Mouse (Mus musculus): Measurements from ENCODE around the gene Nectin2. TPM values are rescaled to one million over a fixed set of nuclear protein-coding genes. Genes with fewer than 3 reads are reported as not detected.

Nectin2 gene
- polyA plus RNA-seq, 1 experiment from 2014 or later = 106 TPM

GRCm38 (mm10) chr7:19762283-19762682, 12.0 kb upstream of the Nectin2 start:
- Histone ChIP-seq H3K27me3 (ENCODE audit: control insufficient read depth, insufficient read depth, low read length) (no peaks in the 10 kb centered on the region), H3K27ac (ENCODE audit: low read length) (no peak overlapping the region), H3K9me3 (ENCODE audit: control insufficient read depth, low read depth, low read length) (no peaks in the 10 kb centered on the region), H3K9ac (replicated peaks; ENCODE audit: low read depth, low read length) (no peak overlapping the region), H3K4me3 (ENCODE audit: low read depth, low read length) (no peak overlapping the region), H3K4me1 (ENCODE audit: control insufficient read depth, insufficient read depth, low read length) (peaks cover 5% of the 10 kb centered on the region; the same call in 1 of the 2 replicates), H3K4me2 (replicated peaks; ENCODE audit: low read depth, low read length) (no peak overlapping the region), H3K36me3 (ENCODE audit: control insufficient read depth, insufficient read depth, low read length) (peaks cover 27% of the 10 kb centered on the region)
- 50% methylated on average over 11 of the region's 11 CpGs for WGBS
- ATAC-seq (ENCODE audit: insufficient number of reproducible peaks, insufficient read depth, low FRiP score, low read depth) = no peak

GRCm38 (mm10) chr7:19760021-19760420, 9.7 kb upstream of the Nectin2 start:
- no peak for ATAC-seq (ENCODE audit: insufficient number of reproducible peaks, insufficient read depth, low FRiP score, low read depth)
- H3K36me3 ChIP-seq (ENCODE audit: control insufficient read depth, insufficient read depth, low read length) = peaks cover 17% of the 10 kb centered on the region

DNA sequence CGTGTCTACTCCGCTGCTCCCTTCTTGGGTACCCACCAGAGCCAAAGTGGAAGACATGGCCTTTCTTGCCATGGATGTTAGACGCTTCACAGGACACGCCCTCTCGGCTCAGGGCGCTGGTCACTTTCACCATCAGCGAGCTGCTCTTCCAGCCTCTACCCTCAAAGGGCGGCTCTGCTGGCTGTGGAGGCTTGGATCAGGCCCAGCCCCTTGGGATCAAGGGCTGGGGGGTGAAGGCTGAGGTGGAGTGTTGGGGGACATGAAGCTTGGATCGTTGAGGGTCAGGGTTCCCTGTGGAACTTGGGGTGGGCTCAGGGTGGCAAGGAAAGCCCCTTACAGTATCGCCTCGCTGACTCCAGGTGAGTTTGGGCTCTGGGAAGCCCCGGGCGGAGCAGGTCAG, 8.3 kb upstream of the Nectin2 start:
- Histone ChIP-seq H3K4me3 (ENCODE audit: low read depth, low read length) (no peak overlapping the region), H3K9me3 (ENCODE audit: control insufficient read depth, low read depth, low read length) (no peaks in the 10 kb centered on the region), H3K4me2 (replicated peaks; ENCODE audit: low read depth, low read length) (no peak overlapping the region), H3K9ac (replicated peaks; ENCODE audit: low read depth, low read length) (no peak overlapping the region), H3K27me3 (ENCODE audit: control insufficient read depth, insufficient read depth, low read length) (no peaks in the 10 kb centered on the region), H3K27ac (ENCODE audit: low read length) (no peak overlapping the region), H3K36me3 (ENCODE audit: control insufficient read depth, insufficient read depth, low read length) (peaks cover 8% of the 10 kb centered on the region), H3K4me1 (ENCODE audit: control insufficient read depth, insufficient read depth, low read length) (peaks cover 12% of the 10 kb centered on the region; the same call in 1 of the 2 replicates)
- ATAC-seq (ENCODE audit: insufficient number of reproducible peaks, insufficient read depth, low FRiP score, low read depth) = no peak
- WGBS = 91% methylated on average over 13 of the region's 13 CpGs

More at GRCm38 (mm10) chr7:19760021-19760420, 9.7 kb upstream of the Nectin2 start:
- Histone ChIP-seq H3K27ac (ENCODE audit: low read length) (no peak overlapping the region), H3K27me3 (ENCODE audit: control insufficient read depth, insufficient read depth, low read length) (no peaks in the 10 kb centered on the region), H3K4me3 (ENCODE audit: low read depth, low read length) (no peak overlapping the region), H3K4me1 (ENCODE audit: control insufficient read depth, insufficient read depth, low read length) (peaks cover 10% of the 10 kb centered on the region; the same call in 1 of the 2 replicates), H3K9me3 (ENCODE audit: control insufficient read depth, low read depth, low read length) (no peaks in the 10 kb centered on the region), H3K9ac (replicated peaks; ENCODE audit: low read depth, low read length) (no peak overlapping the region), H3K4me2 (replicated peaks; ENCODE audit: low read depth, low read length) (no peak overlapping the region)
- WGBS = 91% methylated on average over 13 of the region's 13 CpGs

DNA sequence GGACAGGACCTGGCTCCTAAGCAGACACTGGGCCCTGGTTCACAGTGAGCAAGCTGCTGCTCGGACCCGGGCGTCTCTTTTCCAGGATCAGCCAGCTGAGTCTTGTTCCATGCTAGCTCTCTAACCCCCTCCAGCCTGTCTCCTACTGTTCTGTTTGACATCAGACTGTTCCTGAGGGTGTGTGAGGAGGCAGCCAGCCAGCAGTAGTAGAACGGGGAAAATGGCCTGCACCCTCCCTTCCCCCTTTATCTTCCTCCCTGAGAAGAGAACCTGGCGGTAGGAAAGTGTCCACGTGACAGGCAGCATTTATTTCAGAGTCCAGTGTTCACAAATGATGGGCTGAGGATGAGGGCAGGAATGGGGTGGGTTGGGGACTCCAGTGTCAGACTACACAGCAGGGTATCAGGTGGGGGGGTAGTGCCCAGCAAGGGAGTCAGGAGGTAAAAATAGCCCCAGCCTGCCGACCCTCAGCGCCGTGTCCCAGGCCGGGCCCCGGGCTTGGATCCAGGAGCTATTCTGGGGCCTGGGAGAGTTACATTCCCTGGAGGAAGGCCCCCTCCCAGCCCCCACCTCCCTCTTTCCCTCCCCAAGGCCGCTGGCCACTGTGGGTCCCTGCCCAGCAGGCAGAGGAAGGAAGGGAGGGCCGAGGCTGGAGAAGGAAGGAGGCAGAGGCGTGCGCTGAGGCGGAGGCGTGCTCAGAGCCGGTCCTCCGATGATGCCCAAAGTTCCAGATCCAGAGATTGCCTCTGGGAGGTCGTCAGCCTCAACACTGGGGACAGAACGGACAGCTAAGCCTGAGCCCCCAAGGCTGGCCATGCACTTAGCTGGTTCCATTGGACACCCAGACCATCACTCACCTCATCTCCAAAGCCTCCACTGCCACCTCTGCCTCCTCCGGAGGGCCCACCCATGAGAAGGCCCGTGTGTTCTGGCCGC, 5.8 kb upstream of the Nectin2 start:
- H3K9me3 ChIP-seq (ENCODE audit: control insufficient read depth, low read depth, low read length) = no peaks in the 10 kb centered on the region
- no peak overlapping the region for H3K4me3 ChIP-seq (ENCODE audit: low read depth, low read length)
- 0 out of 2 replicates have a peak overlapping the region, but pooled peaks have one; percentile 3 for H3K9ac ChIP-seq (replicated peaks; ENCODE audit: low read depth, low read length)
- 61% methylated on average over 23 of the region's 24 CpGs for WGBS
- no peak overlapping the region for H3K4me2 ChIP-seq (replicated peaks; ENCODE audit: low read depth, low read length)
- no peaks in the 10 kb centered on the region for H3K27me3 ChIP-seq (ENCODE audit: control insufficient read depth, insufficient read depth, low read length)
- peak; percentile 72 for ATAC-seq (ENCODE audit: insufficient number of reproducible peaks, insufficient read depth, low FRiP score, low read depth)
- peaks cover 8% of the 10 kb centered on the region; the same call in 1 of the 2 replicates for H3K4me1 ChIP-seq (ENCODE audit: control insufficient read depth, insufficient read depth, low read length)
- peak overlapping the region; percentile 81 for H3K27ac ChIP-seq (ENCODE audit: low read length)
- H3K36me3 ChIP-seq (ENCODE audit: control insufficient read depth, insufficient read depth, low read length) = peaks cover 7% of the 10 kb centered on the region

GRCm38 (mm10) chr7:19755008-19755407, 4.7 kb upstream of the Nectin2 start:
- no peaks in the 10 kb centered on the region for H3K27me3 ChIP-seq (ENCODE audit: control insufficient read depth, insufficient read depth, low read length)
- no peaks in the 10 kb centered on the region for H3K9me3 ChIP-seq (ENCODE audit: control insufficient read depth, low read depth, low read length)
- WGBS = 91% methylated on average over 2 of the region's 2 CpGs
- no peak overlapping the region for H3K4me2 ChIP-seq (replicated peaks; ENCODE audit: low read depth, low read length)
- no peak for ATAC-seq (ENCODE audit: insufficient number of reproducible peaks, insufficient read depth, low FRiP score, low read depth)
- H3K27ac ChIP-seq (ENCODE audit: low read length) = peak overlapping the region; percentile 81
- no peak overlapping the region for H3K9ac ChIP-seq (replicated peaks; ENCODE audit: low read depth, low read length)
- H3K4me1 ChIP-seq (ENCODE audit: control insufficient read depth, insufficient read depth, low read length) = peaks cover 15% of the 10 kb centered on the region; the same call in 1 of the 2 replicates
- peaks cover 4% of the 10 kb centered on the region; the same call in 1 of the 2 replicates for H3K36me3 ChIP-seq (ENCODE audit: control insufficient read depth, insufficient read depth, low read length)
- H3K4me3 ChIP-seq (ENCODE audit: low read depth, low read length) = no peak overlapping the region

GRCm38 (mm10) chr7:19754065-19754464, 3.8 kb upstream of the Nectin2 start:
- H3K27me3 ChIP-seq (ENCODE audit: control insufficient read depth, insufficient read depth, low read length) = no peaks in the 10 kb centered on the region
- H3K9me3 ChIP-seq (ENCODE audit: control insufficient read depth, low read depth, low read length) = no peaks in the 10 kb centered on the region
- WGBS = 75% methylated on average over 1 of the region's 1 CpGs
- H3K4me2 ChIP-seq (replicated peaks; ENCODE audit: low read depth, low read length) = no peak overlapping the region
- H3K27ac ChIP-seq (ENCODE audit: low read length) = no peak overlapping the region
- no peak for ATAC-seq (ENCODE audit: insufficient number of reproducible peaks, insufficient read depth, low FRiP score, low read depth)
- H3K4me3 ChIP-seq (ENCODE audit: low read depth, low read length) = no peak overlapping the region
- H3K9ac ChIP-seq (replicated peaks; ENCODE audit: low read depth, low read length) = no peak overlapping the region
- H3K36me3 ChIP-seq (ENCODE audit: control insufficient read depth, insufficient read depth, low read length) = 0 out of 2 replicates have a peak, but pooled peaks cover 4% of the 10 kb centered on the region
- peaks cover 15% of the 10 kb centered on the region; the same call in 1 of the 2 replicates for H3K4me1 ChIP-seq (ENCODE audit: control insufficient read depth, insufficient read depth, low read length)

- H3K27me3 ChIP-seq (ENCODE audit: control insufficient read depth, insufficient read depth, low read length) = no peaks in the 10 kb centered on the region
- 0 out of 2 replicates have a peak, but pooled peaks cover 2% of the 10 kb centered on the region for H3K36me3 ChIP-seq (ENCODE audit: control insufficient read depth, insufficient read depth, low read length)
- ATAC-seq (ENCODE audit: insufficient number of reproducible peaks, insufficient read depth, low FRiP score, low read depth) = no peak
- H3K9ac ChIP-seq (replicated peaks; ENCODE audit: low read depth, low read length) = no peak overlapping the region
- WGBS = 69% methylated on average over 7 of the region's 7 CpGs
- no peak overlapping the region for H3K4me3 ChIP-seq (ENCODE audit: low read depth, low read length)
- H3K27ac ChIP-seq (ENCODE audit: low read length) = 0 out of 2 replicates have a peak overlapping the region, but pooled peaks have one; percentile 33
- H3K4me1 ChIP-seq (ENCODE audit: control insufficient read depth, insufficient read depth, low read length) = peaks cover 15% of the 10 kb centered on the region; the same call in 1 of the 2 replicates
- no peak overlapping the region for H3K4me2 ChIP-seq (replicated peaks; ENCODE audit: low read depth, low read length)
- no peaks in the 10 kb centered on the region for H3K9me3 ChIP-seq (ENCODE audit: control insufficient read depth, low read depth, low read length)
Measured at GRCm38 (mm10) chr7:19753587-19753986, 3.3 kb upstream of the Nectin2 start.

DNA sequence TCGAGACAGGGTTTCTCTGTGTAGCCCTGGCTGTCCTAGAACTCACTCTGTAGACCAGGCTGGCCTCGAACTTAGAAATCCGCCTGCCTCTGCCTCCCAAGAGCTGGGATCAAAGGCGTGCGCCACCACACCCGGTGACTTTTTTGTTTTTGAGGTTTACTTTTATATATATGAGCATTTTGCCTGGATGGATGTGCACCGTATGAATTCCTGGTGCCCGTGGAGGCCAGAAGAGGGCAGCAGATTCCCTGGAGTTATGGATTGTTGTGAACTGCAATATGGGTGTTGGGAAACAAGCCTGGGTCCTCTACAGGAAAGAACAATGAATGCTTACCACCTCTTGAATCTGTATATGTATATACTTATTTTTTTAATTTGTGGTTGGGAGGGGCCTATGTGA, 2.4 kb upstream of the Nectin2 start:
- Histone ChIP-seq H3K27me3 (ENCODE audit: control insufficient read depth, insufficient read depth, low read length) (no peaks in the 10 kb centered on the region), H3K4me2 (replicated peaks; ENCODE audit: low read depth, low read length) (no peak overlapping the region), H3K36me3 (ENCODE audit: control insufficient read depth, insufficient read depth, low read length) (no peaks in the 10 kb centered on the region), H3K9me3 (ENCODE audit: control insufficient read depth, low read depth, low read length) (no peaks in the 10 kb centered on the region), H3K9ac (replicated peaks; ENCODE audit: low read depth, low read length) (no peak overlapping the region), H3K4me1 (ENCODE audit: control insufficient read depth, insufficient read depth, low read length) (peaks cover 22% of the 10 kb centered on the region; the same call in 1 of the 2 replicates), H3K27ac (ENCODE audit: low read length) (no peak overlapping the region), H3K4me3 (ENCODE audit: low read depth, low read length) (no peak overlapping the region)
- no peak for ATAC-seq (ENCODE audit: insufficient number of reproducible peaks, insufficient read depth, low FRiP score, low read depth)
- 75% methylated on average over 8 of the region's 8 CpGs for WGBS

Data from stomach, embryonic 14.5 days (tissue).